Mouse (Mus musculus): ENCODE data around the gene Rasal1. TPM values are rescaled to one million over a fixed set of nuclear protein-coding genes. Genes with fewer than 3 reads are reported as not detected.

Gene Rasal1
- total RNA-seq, 2 experiments from 2014 or later = 14.3 TPM; not detected in 1

GRCm38 (mm10) chr5:120711827-120712226 is 63.2 kb downstream of the Rasal1 start, which contains the start of gene Dtx1:
Dtx1 (minus strand) TSS chr5:120711927.
- no peak for ATAC-seq (replicated peaks; ENCODE audit: low FRiP score, poor library complexity, severe bottlenecking)

GRCm38 (mm10) chr5:120712721-120713120 is 64.1 kb downstream of the Rasal1 start:
- no peak for ATAC-seq (replicated peaks; ENCODE audit: low FRiP score, poor library complexity, severe bottlenecking)

- no peak for ATAC-seq (replicated peaks; ENCODE audit: low FRiP score, poor library complexity, severe bottlenecking)
Observed at GRCm38 (mm10) chr5:120714314-120714713, 65.7 kb downstream of the Rasal1 start.

DNA sequence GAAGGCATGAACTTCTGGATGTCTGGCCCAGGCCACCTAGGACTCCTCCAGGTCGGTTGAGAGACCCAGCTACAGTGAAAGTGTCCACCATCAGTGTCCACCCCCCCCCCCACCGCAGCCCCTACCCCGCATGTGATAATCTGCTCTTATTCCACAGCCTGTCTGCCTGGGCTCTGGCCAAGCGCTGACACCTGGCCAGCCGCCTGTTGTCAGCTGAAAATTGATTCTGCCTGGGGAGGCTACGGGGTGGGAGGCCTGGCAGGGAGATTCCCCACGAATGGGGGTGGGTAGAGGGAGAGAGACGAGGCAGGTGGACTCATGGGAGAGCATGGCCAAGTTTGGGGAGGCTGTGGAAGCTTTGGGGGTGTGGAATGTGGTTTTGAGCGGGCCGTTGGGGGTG is 68.5 kb downstream of the Rasal1 start:
- ATAC-seq (replicated peaks; ENCODE audit: low FRiP score, poor library complexity, severe bottlenecking) = no peak

DNA sequence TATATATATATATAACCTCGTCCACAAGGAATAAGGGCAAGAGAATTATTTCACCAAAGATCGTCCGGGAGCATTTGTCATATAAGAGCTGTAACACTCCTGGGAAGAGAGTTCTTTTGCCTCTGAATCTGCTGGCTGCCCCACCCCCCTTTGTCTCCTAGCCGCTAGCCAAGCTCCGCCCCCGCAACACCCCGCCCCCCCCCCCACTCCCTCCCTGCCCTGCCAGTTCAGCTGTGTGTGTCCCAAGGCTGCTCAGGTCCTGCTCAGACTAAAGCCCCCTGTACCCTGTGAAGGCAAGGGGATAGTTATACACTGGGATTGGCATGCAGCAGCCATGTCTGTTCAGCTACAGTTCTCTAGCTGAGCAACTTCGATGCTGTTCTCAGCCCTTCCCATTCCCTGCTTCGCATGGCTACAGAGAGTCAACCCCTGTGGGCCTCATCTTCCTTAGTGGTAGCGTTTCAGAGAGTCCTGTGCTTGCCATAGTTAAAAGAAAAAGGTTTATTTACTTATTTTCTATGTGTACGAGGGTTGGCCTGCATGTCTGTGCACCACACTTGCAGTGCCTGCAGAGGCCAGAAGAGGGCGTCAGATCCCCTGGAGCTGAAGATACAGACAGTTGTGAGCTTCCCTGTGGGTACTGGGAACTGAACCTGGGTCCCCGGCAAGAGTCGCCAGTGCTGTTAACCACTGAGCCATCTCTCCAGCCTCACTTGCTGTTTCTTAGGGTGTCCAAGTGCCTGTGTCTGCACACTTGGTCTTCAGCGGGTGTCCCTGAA is 70.2 kb downstream of the Rasal1 start:
- no peak for ATAC-seq (replicated peaks; ENCODE audit: low FRiP score, poor library complexity, severe bottlenecking)

DNA sequence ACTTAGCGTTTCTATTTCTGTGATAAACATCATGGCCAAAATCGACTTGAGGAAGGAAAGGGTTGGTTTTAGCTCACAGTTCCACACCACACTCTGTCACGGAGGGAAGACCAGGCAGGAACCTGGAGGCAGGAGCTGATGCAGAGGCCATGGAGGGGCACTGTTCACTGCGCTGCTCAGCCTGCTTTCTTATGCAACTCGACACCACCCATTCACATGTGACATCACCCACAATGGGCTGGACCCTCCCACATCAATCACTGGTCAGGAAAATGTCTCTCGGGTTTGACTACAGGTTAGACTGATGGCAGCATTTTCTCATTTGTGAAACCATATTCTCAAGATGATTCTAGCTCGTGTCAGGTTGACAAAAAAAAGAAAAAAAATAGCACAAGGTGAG is 72.4 kb downstream of the Rasal1 start:
- no peak for ATAC-seq (replicated peaks; ENCODE audit: low FRiP score, poor library complexity, severe bottlenecking)

DNA sequence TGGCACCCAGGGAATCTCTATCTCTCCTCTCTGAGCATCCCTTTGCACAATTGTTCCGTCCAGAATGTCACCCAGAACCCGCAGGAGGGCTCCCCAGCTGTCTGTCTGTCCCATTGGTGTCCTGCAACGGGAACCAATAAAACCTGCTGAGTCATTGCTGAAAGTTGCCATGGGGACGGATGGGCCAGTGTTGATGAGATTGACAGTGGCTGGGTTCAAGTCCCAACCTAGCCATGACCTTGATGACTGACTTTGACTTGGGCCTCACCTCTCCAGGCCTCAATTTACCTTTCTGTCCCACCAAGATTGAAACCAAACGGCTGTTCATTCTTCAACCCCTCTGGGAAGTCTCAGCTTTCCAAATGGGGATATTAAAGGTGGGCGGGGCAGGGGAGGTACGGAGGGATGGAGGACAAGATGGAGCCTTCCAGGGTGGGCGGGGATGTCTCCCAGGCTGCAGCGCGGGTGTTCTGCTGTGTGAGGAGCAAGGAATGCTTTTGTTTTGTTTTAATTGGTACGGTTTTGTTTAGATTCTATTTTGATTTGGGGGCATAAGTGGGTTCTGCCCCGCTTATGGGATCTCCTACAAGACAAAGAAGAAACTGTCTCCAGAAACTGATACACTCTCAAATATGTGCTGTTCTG is 77.3 kb downstream of the Rasal1 start:
- no peak for ATAC-seq (replicated peaks; ENCODE audit: low FRiP score, poor library complexity, severe bottlenecking)

Other genes starting within 250 kb of the Rasal1 start
- not detected in 2 replicates for gene Lhx5, start 217.1 kb upstream of the Rasal1 start, total RNA-seq (2015; ENCODE audit: low replicate concordance)
- not detected in 2 replicates for gene Lhx5, start 217.1 kb upstream of the Rasal1 start, total RNA-seq (2017; ENCODE audit: low replicate concordance)
- 4.2 TPM in 1 of 2 replicates, not detected in the other for gene Sdsl, start 176.0 kb upstream of the Rasal1 start, total RNA-seq (2015; ENCODE audit: low replicate concordance)
- 2.7 and 4.8 TPM in 2 replicates for gene Sdsl, start 176.0 kb upstream of the Rasal1 start, total RNA-seq (2017; ENCODE audit: low replicate concordance)
- not detected in 2 replicates for gene Sds, start 172.3 kb upstream of the Rasal1 start, total RNA-seq (2015; ENCODE audit: low replicate concordance)
- gene Sds, start 172.3 kb upstream of the Rasal1 start, total RNA-seq (2017; ENCODE audit: low replicate concordance) = not detected in 2 replicates
- 1.1 and 2.1 TPM in 2 replicates for gene Plbd2, start 145.2 kb upstream of the Rasal1 start, total RNA-seq (2015; ENCODE audit: low replicate concordance)
- 2.0 and 3.9 TPM in 2 replicates for gene Plbd2, start 145.2 kb upstream of the Rasal1 start, total RNA-seq (2017; ENCODE audit: low replicate concordance)
- gene Slc8b1, start 137.6 kb upstream of the Rasal1 start, total RNA-seq (2015; ENCODE audit: low replicate concordance) = 3.4 and 5.0 TPM in 2 replicates
- gene Slc8b1, start 137.6 kb upstream of the Rasal1 start, total RNA-seq (2017; ENCODE audit: low replicate concordance) = 3.0 and 6.7 TPM in 2 replicates
- 107 and 136 TPM in 2 replicates for gene Tpcn1, start 60.1 kb upstream of the Rasal1 start, total RNA-seq (2015; ENCODE audit: low replicate concordance)
- gene Tpcn1, start 60.1 kb upstream of the Rasal1 start, total RNA-seq (2017; ENCODE audit: low replicate concordance) = 57.0 and 72.9 TPM in 2 replicates
- 2.5 TPM in 1 of 2 replicates, not detected in the other for gene Iqcd, start 59.8 kb upstream of the Rasal1 start, total RNA-seq (2015; ENCODE audit: low replicate concordance)
- 3.1 and 3.3 TPM in 2 replicates for gene Iqcd, start 59.8 kb upstream of the Rasal1 start, total RNA-seq (2017; ENCODE audit: low replicate concordance)
- 0.72 TPM in 1 of 2 replicates, not detected in the other for gene Rita1, start 36.2 kb upstream of the Rasal1 start, total RNA-seq (2015; ENCODE audit: low replicate concordance)
- gene Rita1, start 36.2 kb upstream of the Rasal1 start, total RNA-seq (2017; ENCODE audit: low replicate concordance) = 3.9 TPM in 1 of 2 replicates, not detected in the other
- 1.1 and 1.3 TPM in 2 replicates for gene Ddx54, start 36.1 kb upstream of the Rasal1 start, total RNA-seq (2015; ENCODE audit: low replicate concordance)
- gene Ddx54, start 36.1 kb upstream of the Rasal1 start, total RNA-seq (2017; ENCODE audit: low replicate concordance) = 6.4 and 8.1 TPM in 2 replicates
- not detected in 2 replicates for gene Cfap73, start 14.6 kb upstream of the Rasal1 start, total RNA-seq (2015; ENCODE audit: low replicate concordance)
- gene Cfap73, start 14.6 kb upstream of the Rasal1 start, total RNA-seq (2017; ENCODE audit: low replicate concordance) = not detected in 2 replicates
- gene Dtx1, start 63.1 kb downstream of the Rasal1 start, total RNA-seq (2015; ENCODE audit: low replicate concordance) = 7.5 TPM in 1 of 2 replicates, not detected in the other
- gene Dtx1, start 63.1 kb downstream of the Rasal1 start, total RNA-seq (2017; ENCODE audit: low replicate concordance) = 0.39 and 0.61 TPM in 2 replicates
- 5.0 and 12.3 TPM in 2 replicates for gene Oas2, start 101.0 kb downstream of the Rasal1 start, total RNA-seq (2015; ENCODE audit: low replicate concordance)
- gene Oas2, start 101.0 kb downstream of the Rasal1 start, total RNA-seq (2017; ENCODE audit: low replicate concordance) = 3.5 TPM in 2 replicates
- 62.9 and 68.5 TPM in 2 replicates for gene Oas3, start 128.8 kb downstream of the Rasal1 start, total RNA-seq (2015; ENCODE audit: low replicate concordance)
- 45.4 and 47.3 TPM in 2 replicates for gene Oas3, start 128.8 kb downstream of the Rasal1 start, total RNA-seq (2017; ENCODE audit: low replicate concordance)
- gene Oas1e, start 146.7 kb downstream of the Rasal1 start, total RNA-seq (2015; ENCODE audit: low replicate concordance) = not detected in 2 replicates
- gene Oas1e, start 146.7 kb downstream of the Rasal1 start, total RNA-seq (2017; ENCODE audit: low replicate concordance) = 3.0 TPM in 1 of 2 replicates, not detected in the other
- 2.2 and 9.6 TPM in 2 replicates for gene Oas1c, start 163.7 kb downstream of the Rasal1 start, total RNA-seq (2015; ENCODE audit: low replicate concordance)
- 6.7 and 11.6 TPM in 2 replicates for gene Oas1c, start 163.7 kb downstream of the Rasal1 start, total RNA-seq (2017; ENCODE audit: low replicate concordance)
- gene Oas1f, start 198.6 kb downstream of the Rasal1 start, total RNA-seq (2015; ENCODE audit: low replicate concordance) = not detected in 2 replicates
- gene Oas1f, start 198.6 kb downstream of the Rasal1 start, total RNA-seq (2017; ENCODE audit: low replicate concordance) = not detected in 2 replicates
- not detected in 2 replicates for gene Oas1h, start 212.6 kb downstream of the Rasal1 start, total RNA-seq (2015; ENCODE audit: low replicate concordance)
- gene Oas1h, start 212.6 kb downstream of the Rasal1 start, total RNA-seq (2017; ENCODE audit: low replicate concordance) = not detected in 2 replicates
- gene Oas1g, start 238.8 kb downstream of the Rasal1 start, total RNA-seq (2015; ENCODE audit: low replicate concordance) = not detected in 2 replicates
- gene Oas1g, start 238.8 kb downstream of the Rasal1 start, total RNA-seq (2017; ENCODE audit: low replicate concordance) = 0.90 TPM in 1 of 2 replicates, not detected in the other